Mouse (Mus musculus): ENCODE data around the gene Fetub. TPM values are rescaled to one million over a fixed set of nuclear protein-coding genes. Genes with fewer than 3 reads are reported as not detected.

Fetub gene
- polyA plus RNA-seq, 1 experiment from 2014 or later: not detected

DNA sequence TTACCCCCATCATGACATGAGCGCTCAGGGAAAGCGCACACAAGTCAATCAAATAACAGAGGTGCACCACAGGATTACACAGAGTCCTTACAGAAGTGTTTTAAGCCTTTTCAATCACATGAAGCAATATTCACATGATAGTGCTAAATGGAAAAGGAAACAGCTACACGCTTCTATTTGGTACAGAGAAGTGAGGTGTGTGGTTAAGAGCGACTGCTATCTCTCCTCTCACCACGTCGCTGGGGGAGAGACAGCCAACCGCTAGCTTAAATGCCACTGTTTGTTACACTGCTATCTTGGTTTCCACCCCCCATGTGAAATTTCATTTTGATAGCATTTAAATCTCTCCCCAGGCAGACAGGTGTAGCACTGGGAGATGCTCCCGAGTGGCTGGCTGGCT, 28.4 kb upstream of the Fetub start:
- Histone ChIP-seq H3K9me3 (ENCODE audit: control insufficient read depth) (no peaks in the 10 kb centered on the region), H3K27ac (ENCODE audit: low read depth, low read length) (no peak overlapping the region), H3K4me1 (replicated peaks; ENCODE audit: control insufficient read depth, insufficient read depth, low read length) (no peaks in the 10 kb centered on the region), H3K4me2 (replicated peaks; ENCODE audit: low read depth) (no peak overlapping the region), H3K9ac (ENCODE audit: low read depth, low read length) (no peak overlapping the region), H3K36me3 (ENCODE audit: control insufficient read depth, insufficient read depth) (no peaks in the 10 kb centered on the region), H3K4me3 (ENCODE audit: low read depth, low read length) (no peak overlapping the region), H3K27me3 (replicated peaks; ENCODE audit: control insufficient read depth, insufficient read depth, low read length) (no peaks in the 10 kb centered on the region)
- ATAC-seq: no peak
- 87% methylated on average over 8 of the region's 8 CpGs for WGBS
- TF ChIP-seq CTCF (IDR thresholded peaks at IDR 0.05; ENCODE audit: low read depth): no peak

DNA sequence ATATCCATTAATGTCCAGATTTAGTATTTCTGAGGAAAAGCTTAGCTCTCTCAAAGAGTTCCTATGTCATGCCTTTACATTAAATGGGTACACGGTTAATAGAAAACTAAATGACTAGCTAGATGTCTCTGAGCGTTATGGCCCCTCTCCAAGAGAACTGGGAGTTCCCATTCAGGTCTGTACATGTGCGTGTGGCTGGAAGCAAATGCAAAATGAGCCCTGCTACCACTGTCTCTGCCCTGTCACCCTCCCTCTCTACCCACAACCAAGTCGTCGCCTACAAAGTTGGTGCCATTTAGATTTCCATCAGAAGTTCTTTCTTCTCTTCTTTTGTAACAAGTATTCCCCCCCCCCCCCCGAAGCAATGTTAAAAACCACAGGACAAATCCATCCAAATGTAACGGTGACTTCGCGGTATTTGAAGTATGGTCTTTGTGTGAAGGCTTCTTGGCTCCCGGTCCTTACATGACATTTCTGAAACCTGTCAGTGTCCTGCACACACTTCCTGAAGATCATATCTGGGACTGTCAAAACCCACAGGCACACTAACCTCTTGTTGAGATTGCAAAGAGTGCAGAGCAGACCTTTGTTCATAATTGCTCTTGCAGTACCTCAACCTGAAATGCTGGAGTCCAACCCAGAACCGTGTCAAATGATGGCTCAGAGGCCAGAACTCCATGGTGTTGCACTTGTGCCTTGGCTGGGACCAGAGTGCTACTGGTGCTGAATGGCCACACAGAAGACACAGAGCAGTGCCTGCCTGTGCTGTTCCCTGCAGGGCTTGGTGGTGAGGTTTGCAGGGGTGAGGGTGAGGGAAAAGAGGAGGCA, 27.2 kb upstream of the Fetub start, which contains the start of gene Ahsg:
Gene Ahsg, plus strand, starts transcription at position 595 of the 828 bp plus-strand sequence.
- H3K9me3 ChIP-seq (ENCODE audit: control insufficient read depth): no peaks in the 10 kb centered on the region
- ATAC-seq: no peak
- TF ChIP-seq CTCF (IDR thresholded peaks at IDR 0.05; ENCODE audit: low read depth): no peak
- no peaks in the 10 kb centered on the region for H3K27me3 ChIP-seq (replicated peaks; ENCODE audit: control insufficient read depth, insufficient read depth, low read length)
- no peaks in the 10 kb centered on the region for H3K36me3 ChIP-seq (ENCODE audit: control insufficient read depth, insufficient read depth)
- H3K4me2 ChIP-seq (replicated peaks; ENCODE audit: low read depth): no peak within 1 kb of the TSS
- no peak within 1 kb of the TSS for H3K27ac ChIP-seq (ENCODE audit: low read depth, low read length)
- no peaks in the 10 kb centered on the region for H3K4me1 ChIP-seq (replicated peaks; ENCODE audit: control insufficient read depth, insufficient read depth, low read length)
- no peak within 1 kb of the TSS for H3K4me3 ChIP-seq (ENCODE audit: low read depth, low read length)
- 83% methylated on average over 11 of the region's 11 CpGs for WGBS
- no peak within 1 kb of the TSS for H3K9ac ChIP-seq (ENCODE audit: low read depth, low read length)

DNA sequence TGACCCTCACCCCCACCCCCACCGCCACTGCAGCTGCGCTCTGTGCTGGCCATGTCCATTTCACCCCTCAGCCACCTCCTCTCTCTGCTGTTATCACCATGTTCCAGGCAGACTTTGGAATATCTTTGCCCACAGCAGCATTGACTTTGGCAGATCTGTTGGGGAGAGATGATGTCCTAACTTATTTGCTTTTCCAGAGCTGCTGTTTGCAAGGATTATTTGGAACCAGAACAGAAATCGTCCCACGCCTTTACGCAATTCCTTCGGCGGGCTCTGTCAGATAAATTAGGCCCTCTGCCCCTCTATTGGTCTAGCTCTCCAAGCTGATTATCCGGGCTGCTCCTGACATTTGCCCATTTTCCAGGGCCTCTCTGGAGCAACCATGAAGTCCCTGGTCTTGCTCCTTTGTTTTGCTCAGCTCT, 26.4 kb upstream of the Fetub start:
- 81% methylated on average over 8 of the region's 8 CpGs for WGBS
- no peaks in the 10 kb centered on the region for H3K9me3 ChIP-seq (ENCODE audit: control insufficient read depth)

DNA sequence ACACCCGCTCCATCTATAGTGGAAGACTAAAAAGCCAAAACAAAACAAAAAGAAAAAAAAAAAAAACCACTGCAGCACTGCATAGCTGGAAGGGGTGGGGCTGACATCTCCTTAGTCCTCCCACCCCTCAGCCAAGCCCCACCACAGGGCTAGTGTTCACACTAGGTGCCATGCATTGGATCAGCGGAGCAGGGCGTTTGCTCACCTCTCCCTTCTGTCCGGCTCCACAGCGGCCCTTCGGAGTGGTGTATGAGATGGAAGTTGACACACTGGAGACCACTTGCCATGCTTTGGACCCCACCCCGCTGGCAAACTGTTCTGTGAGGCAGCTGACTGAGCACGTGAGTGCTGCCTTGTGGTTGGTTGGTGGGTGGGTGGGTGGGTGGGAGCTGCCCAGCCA, 24.0 kb upstream of the Fetub start:
- WGBS: 68% methylated on average over 7 of the region's 8 CpGs
- Histone ChIP-seq H3K36me3 (ENCODE audit: control insufficient read depth, insufficient read depth) (no peaks in the 10 kb centered on the region), H3K27me3 (replicated peaks; ENCODE audit: control insufficient read depth, insufficient read depth, low read length) (no peaks in the 10 kb centered on the region), H3K27ac (ENCODE audit: low read depth, low read length) (no peak overlapping the region), H3K9ac (ENCODE audit: low read depth, low read length) (no peak overlapping the region), H3K4me1 (replicated peaks; ENCODE audit: control insufficient read depth, insufficient read depth, low read length) (no peaks in the 10 kb centered on the region), H3K4me2 (replicated peaks; ENCODE audit: low read depth) (no peak overlapping the region), H3K4me3 (ENCODE audit: low read depth, low read length) (no peak overlapping the region), H3K9me3 (ENCODE audit: control insufficient read depth) (no peaks in the 10 kb centered on the region)
- TF ChIP-seq CTCF (IDR thresholded peaks at IDR 0.05; ENCODE audit: low read depth): no peak
- ATAC-seq: no peak

More for the DNA sequence above, 26.4 kb upstream of the Fetub start:
- H3K36me3 ChIP-seq (ENCODE audit: control insufficient read depth, insufficient read depth): no peaks in the 10 kb centered on the region
- no peak overlapping the region for H3K9ac ChIP-seq (ENCODE audit: low read depth, low read length)
- no peak overlapping the region for H3K4me2 ChIP-seq (replicated peaks; ENCODE audit: low read depth)
- no peaks in the 10 kb centered on the region for H3K27me3 ChIP-seq (replicated peaks; ENCODE audit: control insufficient read depth, insufficient read depth, low read length)
- H3K27ac ChIP-seq (ENCODE audit: low read depth, low read length): no peak overlapping the region
- TF ChIP-seq CTCF (IDR thresholded peaks at IDR 0.05; ENCODE audit: low read depth): no peak
- H3K4me1 ChIP-seq (replicated peaks; ENCODE audit: control insufficient read depth, insufficient read depth, low read length): no peaks in the 10 kb centered on the region
- H3K4me3 ChIP-seq (ENCODE audit: low read depth, low read length): no peak overlapping the region
- no peak for ATAC-seq

DNA sequence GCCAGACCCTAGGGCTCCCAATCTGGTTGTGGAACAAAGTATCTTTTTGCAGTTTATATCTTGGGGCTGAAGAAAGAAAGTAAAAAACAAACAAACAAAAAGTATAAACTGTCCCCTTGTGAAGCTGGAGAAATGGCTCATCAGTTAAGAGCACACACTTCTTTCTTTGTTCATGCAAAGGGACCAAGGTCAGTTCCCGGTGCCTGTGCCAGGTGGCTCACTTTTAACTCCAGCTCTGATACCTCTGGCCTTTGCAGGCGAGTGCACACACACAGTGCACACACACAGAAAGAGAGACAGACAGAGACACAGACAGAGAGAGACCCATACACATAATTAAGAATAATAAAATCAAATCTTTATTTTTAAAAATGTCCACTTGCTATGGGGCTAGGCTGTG, 21.5 kb upstream of the Fetub start:
- H3K27me3 ChIP-seq (replicated peaks; ENCODE audit: control insufficient read depth, insufficient read depth, low read length): no peaks in the 10 kb centered on the region
- H3K4me1 ChIP-seq (replicated peaks; ENCODE audit: control insufficient read depth, insufficient read depth, low read length): no peaks in the 10 kb centered on the region
- H3K9ac ChIP-seq (ENCODE audit: low read depth, low read length): no peak overlapping the region
- H3K4me3 ChIP-seq (ENCODE audit: low read depth, low read length): no peak overlapping the region
- H3K9me3 ChIP-seq (ENCODE audit: control insufficient read depth): no peaks in the 10 kb centered on the region
- TF ChIP-seq CTCF (IDR thresholded peaks at IDR 0.05; ENCODE audit: low read depth): no peak
- no peaks in the 10 kb centered on the region for H3K36me3 ChIP-seq (ENCODE audit: control insufficient read depth, insufficient read depth)
- ATAC-seq: no peak
- no peak overlapping the region for H3K4me2 ChIP-seq (replicated peaks; ENCODE audit: low read depth)
- 59% methylated on average over 2 of the region's 2 CpGs for WGBS
- no peak overlapping the region for H3K27ac ChIP-seq (ENCODE audit: low read depth, low read length)

DNA sequence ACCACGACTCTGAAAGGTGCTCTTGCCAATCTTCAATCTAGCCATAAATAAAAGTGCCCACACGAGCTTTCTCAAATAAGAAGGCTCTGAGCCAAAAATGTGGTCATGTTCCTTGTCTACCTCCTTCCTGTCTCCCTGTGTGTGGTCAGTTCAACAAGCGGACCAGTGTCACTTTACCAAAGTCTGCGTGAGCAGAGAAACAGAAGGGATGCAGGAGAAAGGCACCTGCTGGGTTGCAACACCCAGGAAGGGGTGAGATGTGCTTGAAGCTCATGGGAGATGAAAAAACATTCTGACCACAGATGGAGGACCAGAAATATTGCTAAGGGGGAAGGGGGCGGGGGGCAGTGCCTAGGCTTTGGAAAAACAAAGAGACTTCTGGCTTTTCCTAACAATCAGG, 18.8 kb upstream of the Fetub start:
- H3K4me2 ChIP-seq (replicated peaks; ENCODE audit: low read depth): no peak overlapping the region
- no peak overlapping the region for H3K4me3 ChIP-seq (ENCODE audit: low read depth, low read length)
- no peak overlapping the region for H3K27ac ChIP-seq (ENCODE audit: low read depth, low read length)
- H3K9ac ChIP-seq (ENCODE audit: low read depth, low read length): no peak overlapping the region
- no peaks in the 10 kb centered on the region for H3K4me1 ChIP-seq (replicated peaks; ENCODE audit: control insufficient read depth, insufficient read depth, low read length)
- H3K9me3 ChIP-seq (ENCODE audit: control insufficient read depth): no peaks in the 10 kb centered on the region
- no peak for ATAC-seq
- H3K36me3 ChIP-seq (ENCODE audit: control insufficient read depth, insufficient read depth): no peaks in the 10 kb centered on the region
- H3K27me3 ChIP-seq (replicated peaks; ENCODE audit: control insufficient read depth, insufficient read depth, low read length): no peaks in the 10 kb centered on the region
- WGBS: 52% methylated on average over 5 of the region's 5 CpGs
- no peak for TF ChIP-seq CTCF (IDR thresholded peaks at IDR 0.05; ENCODE audit: low read depth)
